Mouse (Mus musculus) lung, embryonic 16.5 days (tissue): ENCODE measurements around the gene Cdc42ep4. TPM values are rescaled to one million over a fixed set of nuclear protein-coding genes. Genes with fewer than 3 reads are reported as not detected.

Experiments used
- ATAC-seq: fragments of 200-750 bp; cut with Nextera tagmentation; 2 replicates; pipeline ENCODE4 v1.8.0; 2017; ENCODE audit warnings: low read depth, mild to moderate bottlenecking, moderate library complexity
- H3K27ac ChIP-seq: fragments of 300-500 bp; sonication (generic); 2 replicates; pipeline ENCODE4 v1.5.1; 2014; ENCODE audit warnings: mild to moderate bottlenecking, control low read depth, low read length
- H3K27me3 ChIP-seq: fragments of 300-500 bp; sonication (generic); 2 replicates; pipeline ENCODE4 v1.6.1; 2014; ENCODE audit warnings: low read depth, low read length, mixed read lengths; ENCODE audit not compliant: control insufficient read depth, insufficient read depth
- H3K36me3 ChIP-seq: fragments of 300-500 bp; sonication (generic); 2 replicates; pipeline ENCODE4 v1.6.1; 2014; ENCODE audit warnings: low read length; ENCODE audit not compliant: control insufficient read depth, insufficient read depth
- H3K4me1 ChIP-seq: fragments of 300-500 bp; sonication (generic); replicated peaks from 2 replicates; pipeline ENCODE4 v1.6.1; 2014; ENCODE audit warnings: low read length, mixed read lengths; ENCODE audit not compliant: control insufficient read depth, insufficient read depth
- H3K4me2 ChIP-seq: fragments of 300-500 bp; sonication (generic); 2 replicates; pipeline ENCODE4 v1.6.1; 2014; ENCODE audit warnings: low read depth, low read length, control low read depth
- H3K4me3 ChIP-seq: fragments of 300-500 bp; sonication (generic); 2 replicates; pipeline ENCODE4 v1.5.1; 2014; ENCODE audit warnings: mild to moderate bottlenecking, low read length, control low read depth
- H3K9ac ChIP-seq: fragments of 300-500 bp; sonication (generic); 2 replicates; pipeline ENCODE4 v1.6.1; 2014; ENCODE audit warnings: low read length, control low read depth
- H3K9me3 ChIP-seq: fragments of 300-500 bp; sonication (generic); 2 replicates; pipeline ENCODE4 v1.6.1; 2016; ENCODE audit warnings: low read length; ENCODE audit not compliant: control insufficient read depth
- WGBS: fragments of 180-500 bp; shearing (Covaris S2); extraction: QIAGEN DNeasy Blood & Tissue Kit; methylation state at CpG from one replicate; pipeline ENCODE4 v1.1.7; 2014; 5-methylcytosine and 5-hydroxymethylcytosine counted together
- polyA plus RNA-seq: library from polyadenylated mRNA; unstranded; fragments of >200 nt; fragmentation: Nextera tagmentation; extraction: Ambion mirVana; gene quantifications from 2 replicates; pipeline ENCODE4 v1.2.1, GENCODE M21; 2015

Gene Cdc42ep4
- polyA plus RNA-seq, 1 experiment from 2014 or later, result 129 TPM

DNA sequence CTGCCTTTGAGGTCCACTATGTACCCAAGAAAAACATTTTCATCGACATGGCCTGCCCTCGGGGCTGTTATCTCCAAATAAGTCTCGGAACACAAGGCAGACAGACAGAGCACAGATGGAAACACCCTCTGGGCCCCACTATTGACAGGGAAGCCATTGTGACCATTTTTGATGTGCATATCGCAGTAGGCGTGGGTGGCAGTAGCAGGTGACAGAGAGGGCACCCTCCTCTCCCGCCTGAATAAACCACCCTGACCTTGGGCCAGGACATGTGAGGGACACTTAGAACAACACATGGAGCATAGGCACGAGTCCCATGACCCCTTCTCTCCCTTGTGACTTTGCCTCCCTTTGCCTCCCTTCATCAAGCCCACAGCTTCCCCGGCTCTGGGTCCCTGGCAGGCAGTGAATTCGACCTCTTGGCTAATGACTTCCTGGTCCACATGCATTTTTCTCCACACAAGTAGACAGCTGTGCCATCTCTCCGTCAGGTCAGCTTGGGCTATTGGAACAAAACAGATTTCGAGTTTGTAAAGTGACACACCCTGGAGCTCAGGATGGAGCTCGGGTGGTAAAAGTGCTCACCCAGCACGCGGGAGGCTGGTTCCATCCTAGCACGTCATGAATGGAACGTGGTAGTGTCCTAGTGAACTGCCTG, 33.8 kb downstream of the Cdc42ep4 start:
- Histone ChIP-seq H3K27me3 (no peaks in the 10 kb centered on the region), H3K4me2 (no peak overlapping the region), H3K4me3 (no peak overlapping the region), H3K36me3 (no peaks in the 10 kb centered on the region), H3K9me3 (no peaks in the 10 kb centered on the region), H3K4me1 (peaks cover 4% of the 10 kb centered on the region; the same call in 1 of the 2 replicates), H3K9ac (no peak overlapping the region), H3K27ac (no peak overlapping the region)
- ATAC-seq, result peak; percentile 36; the same call in 1 of the 2 replicates
- 43% methylated on average over 16 of the region's 16 CpGs for WGBS

DNA sequence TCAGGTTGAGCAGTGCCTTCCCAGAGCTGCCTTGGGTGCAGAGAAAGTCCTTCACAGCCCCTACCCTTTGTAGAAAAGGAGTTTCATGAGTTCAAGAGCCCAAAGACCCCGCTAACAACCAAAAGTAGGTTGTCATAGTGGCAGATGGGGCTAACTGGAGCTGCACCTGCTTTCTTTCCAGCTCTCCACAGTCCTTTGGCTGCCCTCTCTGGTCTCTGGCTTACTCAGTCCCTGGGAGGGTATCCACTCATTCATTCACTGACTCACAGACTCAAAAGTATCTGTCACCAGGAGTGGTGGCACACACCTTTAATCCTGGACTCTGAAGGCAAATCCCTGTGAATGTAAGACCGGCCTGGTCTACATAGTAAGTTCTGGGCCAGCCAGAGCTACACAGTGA, 35.5 kb downstream of the Cdc42ep4 start:
- H3K9me3 ChIP-seq, result no peaks in the 10 kb centered on the region
- H3K27me3 ChIP-seq, result no peaks in the 10 kb centered on the region
- no peaks in the 10 kb centered on the region for H3K4me1 ChIP-seq
- H3K27ac ChIP-seq, result no peak overlapping the region
- 85% methylated on average over 2 of the region's 2 CpGs for WGBS
- no peak overlapping the region for H3K4me3 ChIP-seq
- H3K36me3 ChIP-seq, result no peaks in the 10 kb centered on the region
- H3K9ac ChIP-seq, result no peak overlapping the region
- ATAC-seq, result no peak
- H3K4me2 ChIP-seq, result no peak overlapping the region

DNA sequence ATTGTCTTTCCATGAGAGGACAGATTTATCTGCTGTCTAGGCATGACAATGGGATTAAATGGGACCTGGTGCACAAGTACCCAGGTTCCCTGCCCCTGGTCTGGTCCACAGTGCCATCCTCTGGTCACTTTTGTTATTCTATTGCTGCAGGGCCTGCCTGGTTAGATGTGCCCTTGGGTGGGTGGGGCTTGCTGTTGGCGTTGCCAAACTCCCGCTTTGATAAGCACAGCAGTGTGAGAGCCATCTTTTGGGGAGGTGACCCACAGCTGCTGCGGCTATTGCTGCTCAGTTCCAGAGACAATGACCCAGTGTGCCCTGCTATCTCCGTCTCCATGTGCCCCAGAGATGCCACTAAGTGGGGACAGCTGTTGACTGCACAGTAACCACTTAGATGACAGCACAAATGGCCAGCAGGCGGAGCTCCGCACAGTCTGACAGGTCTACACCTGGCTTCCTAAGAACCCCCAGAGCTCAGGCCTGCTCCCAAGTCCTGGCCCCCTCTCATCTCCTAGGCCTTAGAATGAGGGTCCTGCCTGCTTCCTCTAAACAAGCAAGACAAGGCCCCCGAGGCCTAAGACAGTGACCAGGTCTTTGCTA, 36.5 kb downstream of the Cdc42ep4 start:
- Histone ChIP-seq H3K9ac (no peak overlapping the region), H3K4me2 (no peak overlapping the region), H3K27me3 (no peaks in the 10 kb centered on the region), H3K4me3 (no peak overlapping the region), H3K27ac (no peak overlapping the region), H3K9me3 (no peaks in the 10 kb centered on the region), H3K4me1 (peaks cover 7% of the 10 kb centered on the region), H3K36me3 (no peaks in the 10 kb centered on the region)
- ATAC-seq, result no peak
- 68% methylated on average over 7 of the region's 7 CpGs for whole genome bisulfite sequencing

DNA sequence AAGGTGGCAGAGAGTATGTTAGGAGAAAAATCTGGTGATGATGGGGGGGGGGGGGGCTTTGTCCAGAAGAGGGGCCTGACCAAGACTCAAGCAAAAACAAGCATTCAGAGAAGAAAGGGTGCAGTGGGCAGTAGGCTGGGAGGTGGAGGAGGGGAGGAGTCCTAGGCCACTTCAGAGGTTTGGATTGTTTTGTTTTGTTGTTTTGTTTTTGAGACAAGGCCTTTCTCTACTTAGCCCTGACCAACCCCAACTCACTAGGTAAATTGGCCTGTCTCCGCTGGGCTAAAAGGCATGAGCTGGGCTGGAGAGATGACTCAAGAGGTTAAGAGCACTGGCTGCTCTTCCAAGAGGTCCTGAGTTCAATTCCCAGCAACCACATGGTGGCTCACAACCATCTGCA, 40.6 kb downstream of the Cdc42ep4 start:
- Histone ChIP-seq H3K27me3 (no peaks in the 10 kb centered on the region), H3K27ac (no peak overlapping the region), H3K36me3 (no peaks in the 10 kb centered on the region), H3K4me1 (peaks cover 16% of the 10 kb centered on the region), H3K4me3 (no peak overlapping the region), H3K4me2 (no peak overlapping the region), H3K9me3 (no peaks in the 10 kb centered on the region), H3K9ac (no peak overlapping the region)
- 80% methylated on average over 1 of the region's 1 CpGs for WGBS
- ATAC-seq, result no peak

DNA sequence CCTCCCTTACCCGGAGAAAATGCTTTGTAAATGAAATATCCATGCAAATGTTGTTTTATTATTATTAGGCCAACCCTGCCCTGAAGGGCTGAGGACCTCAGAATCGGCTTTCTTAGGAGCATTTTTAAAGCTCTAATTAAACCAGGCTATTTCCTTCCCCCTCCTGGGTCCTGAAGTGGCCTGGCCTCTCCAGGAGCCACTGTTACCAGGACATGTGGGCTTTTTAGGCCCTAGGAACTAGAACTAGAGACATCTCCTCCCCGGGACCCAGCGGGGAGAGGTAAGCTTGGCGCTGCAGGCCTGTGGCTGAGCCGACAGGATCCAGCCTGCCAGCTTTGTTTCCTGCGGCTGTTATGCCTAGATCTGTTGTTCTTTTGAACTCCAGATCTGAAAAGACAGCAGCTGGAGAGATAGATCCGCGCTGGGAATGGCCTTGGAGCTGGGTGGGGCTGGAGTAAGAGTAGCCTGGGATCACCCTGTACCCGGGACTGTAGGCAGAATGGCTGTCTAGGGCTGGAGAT, 41.4 kb downstream of the Cdc42ep4 start:
- Histone ChIP-seq H3K27ac (peak overlapping the region; percentile 74), H3K9me3 (no peaks in the 10 kb centered on the region), H3K4me3 (no peak overlapping the region), H3K36me3 (no peaks in the 10 kb centered on the region), H3K4me1 (peaks cover 16% of the 10 kb centered on the region), H3K4me2 (peak overlapping the region; percentile 35; the same call in 1 of the 2 replicates), H3K9ac (peak overlapping the region; percentile 56), H3K27me3 (no peaks in the 10 kb centered on the region)
- 10% methylated on average over 10 of the region's 10 CpGs for WGBS
- ATAC-seq, result peak; percentile 54

DNA sequence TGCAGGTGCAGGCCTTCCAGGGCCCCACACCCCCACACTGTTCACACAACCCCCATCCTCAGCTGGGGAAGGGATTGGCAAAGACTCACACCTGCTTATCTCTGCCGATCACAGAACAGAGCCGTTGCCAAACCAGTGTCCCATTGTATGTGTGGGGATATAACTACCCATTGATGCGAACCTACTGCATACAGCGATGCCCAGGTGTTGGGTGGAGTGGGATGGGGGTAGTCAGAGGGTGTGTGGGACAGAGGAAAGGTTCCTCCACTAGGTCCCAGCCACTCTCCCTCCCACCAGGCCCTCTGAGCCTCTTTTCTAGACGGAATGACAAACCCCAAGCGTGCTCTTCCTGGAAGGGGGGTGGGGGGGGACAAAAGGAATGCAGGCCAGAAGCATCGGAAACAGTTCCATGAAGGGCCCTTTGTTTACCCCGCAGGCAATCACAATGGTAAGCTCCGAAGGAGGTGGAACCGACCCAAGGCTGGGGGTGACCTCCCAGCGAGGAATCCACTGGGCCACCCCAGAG, 41.9 kb downstream of the Cdc42ep4 start, which contains the start of gene Cpsf4l:
Gene Cpsf4l (minus strand): TSS at position 287 of the 526 bp plus-strand sequence.
- peak within 1 kb of the TSS; percentile 35; the same call in 1 of the 2 replicates for H3K4me2 ChIP-seq
- no peaks in the 10 kb centered on the region for H3K27me3 ChIP-seq
- peak within 1 kb of the TSS; percentile 74 for H3K27ac ChIP-seq
- no peaks in the 10 kb centered on the region for H3K36me3 ChIP-seq
- peak within 1 kb of the TSS; percentile 56 for H3K9ac ChIP-seq
- no peaks in the 10 kb centered on the region for H3K9me3 ChIP-seq
- H3K4me1 ChIP-seq, result peaks cover 16% of the 10 kb centered on the region
- 10% methylated on average over 11 of the region's 11 CpGs for WGBS
- H3K4me3 ChIP-seq, result no peak within 1 kb of the TSS
- ATAC-seq, result peak; percentile 59

DNA sequence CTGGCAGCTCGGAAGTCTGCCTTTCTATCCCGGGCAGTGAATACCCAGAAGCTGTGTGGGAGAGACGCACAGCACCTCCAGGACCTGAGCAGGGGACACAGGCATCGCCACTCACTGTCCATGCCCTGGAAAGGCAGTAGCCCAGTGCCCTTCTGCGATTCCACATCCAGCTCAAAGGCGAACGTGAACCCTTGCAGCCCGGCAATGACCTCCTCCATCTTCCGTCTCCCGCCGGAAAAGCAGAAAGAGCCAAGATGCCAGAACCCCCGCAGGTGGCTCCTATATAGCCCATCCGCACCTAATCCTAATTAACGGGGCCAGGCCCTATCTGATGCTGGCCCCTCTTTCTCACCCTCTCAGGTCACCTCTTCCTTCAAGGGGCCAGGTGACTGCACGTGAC, 42.4 kb downstream of the Cdc42ep4 start:
- no peaks in the 10 kb centered on the region for H3K27me3 ChIP-seq
- H3K9ac ChIP-seq, result no peak overlapping the region
- ATAC-seq, result peak; percentile 13; the same call in 1 of the 2 replicates
- no peaks in the 10 kb centered on the region for H3K9me3 ChIP-seq
- H3K4me1 ChIP-seq, result peaks cover 16% of the 10 kb centered on the region
- H3K36me3 ChIP-seq, result no peaks in the 10 kb centered on the region
- no peak overlapping the region for H3K4me3 ChIP-seq
- 35% methylated on average over 15 of the region's 15 CpGs for WGBS
- no peak overlapping the region for H3K27ac ChIP-seq
- H3K4me2 ChIP-seq, result no peak overlapping the region

DNA sequence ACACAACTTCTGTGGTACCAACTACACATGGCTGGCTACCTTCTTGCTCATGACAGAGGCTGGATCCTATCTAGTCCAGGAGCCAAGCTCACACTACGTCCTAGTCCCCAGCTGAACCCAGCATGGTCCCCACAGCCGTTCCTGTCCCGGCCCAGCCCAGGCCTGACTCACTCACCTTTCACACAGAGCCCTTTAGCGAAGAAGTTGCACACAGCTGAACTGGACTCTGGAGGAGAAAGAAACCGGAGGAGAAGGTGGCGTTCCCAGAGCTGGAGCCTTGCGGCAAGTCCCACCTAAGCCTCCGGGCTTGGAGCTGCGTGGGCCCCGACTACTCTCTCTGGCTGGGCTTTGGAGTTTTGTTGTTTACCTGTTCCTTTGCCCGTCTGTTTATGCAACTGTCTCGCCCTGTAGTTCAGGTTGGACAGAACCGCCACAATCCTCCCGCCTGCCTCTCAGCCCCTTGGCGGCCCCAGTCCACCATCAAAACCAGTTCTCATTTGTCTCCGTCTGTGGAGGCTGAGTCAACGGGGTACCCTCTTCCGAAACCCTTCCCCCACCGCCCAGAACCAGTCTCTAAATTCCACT, 43.0 kb downstream of the Cdc42ep4 start:
- WGBS, result 60% methylated on average over 19 of the region's 19 CpGs
- no peak overlapping the region for H3K27ac ChIP-seq
- no peaks in the 10 kb centered on the region for H3K27me3 ChIP-seq
- H3K4me1 ChIP-seq, result peaks cover 18% of the 10 kb centered on the region
- H3K9me3 ChIP-seq, result no peaks in the 10 kb centered on the region
- H3K4me3 ChIP-seq, result no peak overlapping the region
- no peak overlapping the region for H3K9ac ChIP-seq
- H3K4me2 ChIP-seq, result no peak overlapping the region
- H3K36me3 ChIP-seq, result no peaks in the 10 kb centered on the region
- ATAC-seq, result no peak
